Mouse (Mus musculus) small intestine, adult 2 months (tissue): ENCODE data around the gene Fam162a.

Experiments used
- CTCF ChIP-seq: fragments of 200-500 bp; IDR thresholded peaks from 2 replicates; pipeline ENCODE4 v1.5.1; 2012; ENCODE audit warnings: low read depth, mild to moderate bottlenecking, control low read depth, inconsistent platforms, low read length, moderate library complexity, mixed read lengths; ENCODE audit not compliant: insufficient replicate concordance, insufficient read length; ENCODE audit errors: extremely low read depth
- POLR2A ChIP-seq: fragments of 200-500 bp; IDR thresholded peaks from 2 replicates; pipeline ENCODE4 v1.6.1; 2012; ENCODE audit warnings: low read depth, mild to moderate bottlenecking, control low read depth, inconsistent platforms, low read length, moderate library complexity

GRCm38 (mm10) chr16:36063315-36063714 is 8.1 kb downstream of the Fam162a start:
- TF ChIP-seq POLR2A (no peak), CTCF (no peak)
